Comparison of ENCODE assay signal across 22 mouse cellular contexts in the genomic region with DNA sequence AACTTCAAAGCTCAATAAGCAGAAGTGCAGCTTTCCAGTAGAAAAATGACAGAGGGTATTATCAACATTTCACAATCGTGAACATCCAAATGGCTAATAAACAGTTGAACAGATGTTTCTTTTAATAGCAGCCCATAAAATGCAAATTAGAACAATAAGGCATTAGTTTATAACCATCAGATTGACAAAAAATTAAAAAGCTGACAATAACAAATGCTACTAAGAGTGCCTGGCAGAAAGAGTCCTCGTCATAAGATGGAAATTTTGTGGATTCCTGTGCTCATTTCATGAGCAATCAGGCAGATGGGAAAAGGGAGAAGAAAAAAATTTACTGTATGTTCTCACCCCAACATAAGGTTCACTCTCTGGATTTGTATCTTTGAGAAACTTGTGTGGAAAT.
DNase-seq lines count a peak whose midpoint lies in the region; ATAC-seq and TF ChIP-seq lines count a peak whose summit lies in the region.
"Had no signal": no experiment of that assay in that cellular context is flagged by ENCODE, and none has a peak within 500 bp of the region (broad histone marks: within the 10 kb centered on the region; RNA-seq: fewer than 3 reads in every experiment).

No protein-coding gene starts in this region.

- 39% methylated on average over 2 of the region's 2 CpGs for WGBS in forebrain, embryonic 15.5 days
- WGBS in forebrain, embryonic 11.5 days, result 89% methylated on average over 2 of the region's 2 CpGs
- 40% methylated on average over 2 of the region's 2 CpGs for WGBS in forebrain, postnatal 0 days

- H3K27ac ChIP-seq in forebrain, embryonic 15.5 days (replicated peaks), result no peak overlapping the region
- H3K27ac ChIP-seq in forebrain, embryonic 11.5 days (ENCODE audit: low read depth, low read length), result no peak overlapping the region
- H3K27ac ChIP-seq in forebrain, postnatal 0 days (ENCODE audit: low read depth, low read length), result no peak overlapping the region
- H3K27ac ChIP-seq: embryonic facial prominence, embryonic 15.5 days; gastrocnemius, adult 2 months; heart, embryonic 13.5 days; hindbrain, embryonic 15.5 days had no signal

- no peak for DNase-seq in forebrain, embryonic 11.5 days (ENCODE audit: low spot score)
- peak; percentile 7 for DNase-seq in layer of hippocampus, adult 9-11 months
- no peak for DNase-seq in layer of hippocampus, adult 11-12 months (ENCODE audit: low spot score)
- peak; percentile 57 for DNase-seq in brain, embryonic 14.5 days (ENCODE audit: low read depth)
- peak; percentile 23 for DNase-seq in forebrain, postnatal 0 days
- no peak for DNase-seq in right cerebral cortex, postnatal 36 days (ENCODE audit: low spot score in 2 of 2)
- DNase-seq: adrenal gland, postnatal 14 days; cerebellum, adult 11 months; cerebellum, adult 8-10 months; cerebellum, postnatal 14 days; embryo, embryonic 11 days; gastrocnemius, adult 2 months; gastrocnemius, postnatal 25 days; heart, postnatal 36 days had no signal

- no peaks in the 10 kb centered on the region for H3K27me3 ChIP-seq in forebrain, embryonic 15.5 days
- H3K27me3 ChIP-seq in forebrain, embryonic 11.5 days (ENCODE audit: control insufficient read depth, insufficient read depth, low read length), result no peaks in the 10 kb centered on the region
- no peaks in the 10 kb centered on the region for H3K27me3 ChIP-seq in forebrain, postnatal 0 days (ENCODE audit: insufficient read depth, low read length)
- H3K27me3 ChIP-seq: CH12.LX; embryonic facial prominence, embryonic 15.5 days; heart, embryonic 13.5 days; hindbrain, embryonic 15.5 days; Patski had no signal

- no peak overlapping the region for H3K9ac ChIP-seq in forebrain, embryonic 15.5 days (replicated peaks)
- H3K9ac ChIP-seq in forebrain, embryonic 11.5 days (ENCODE audit: low read length), result no peak overlapping the region
- no peak overlapping the region for H3K9ac ChIP-seq in forebrain, postnatal 0 days
- H3K9ac ChIP-seq: embryonic facial prominence, embryonic 15.5 days; heart, embryonic 13.5 days; hindbrain, embryonic 15.5 days had no signal

- no peaks in the 10 kb centered on the region for H3K9me3 ChIP-seq in forebrain, embryonic 15.5 days
- no peaks in the 10 kb centered on the region for H3K9me3 ChIP-seq in forebrain, embryonic 11.5 days (ENCODE audit: control insufficient read depth, low read length)
- no peaks in the 10 kb centered on the region for H3K9me3 ChIP-seq in forebrain, postnatal 0 days (ENCODE audit: low read length)
- H3K9me3 ChIP-seq: embryonic facial prominence, embryonic 15.5 days; heart, embryonic 13.5 days; hindbrain, embryonic 15.5 days had no signal

- 0 out of 2 replicates have a peak, but pooled peaks have one; percentile 48 for ATAC-seq in forebrain, embryonic 15.5 days (replicated peaks)
- no peak for ATAC-seq in forebrain, embryonic 11.5 days (replicated peaks; ENCODE audit: low FRiP score)
- peak; percentile 50; the same call in 1 of the 2 replicates for ATAC-seq in forebrain, postnatal 0 days
- ATAC-seq: activated CD4-positive, CD25-positive, alpha-beta regulatory T cell, adult 4 months; Patski had no signal

- no peak for TF ChIP-seq POLR2A in brain, embryonic 14.5 days (IDR thresholded peaks at IDR 0.05; ENCODE audit: borderline replicate concordance, extremely low read depth, insufficient read depth, insufficient read length, poor library complexity, severe bottlenecking)

- TF ChIP-seq CTCF in brain, embryonic 14.5 days (IDR thresholded peaks at IDR 0.05; ENCODE audit: borderline replicate concordance, extremely low read depth, insufficient read depth, insufficient read length), result no peak
- TF ChIP-seq CTCF in forebrain, postnatal 0 days (IDR thresholded peaks at IDR 0.05; ENCODE audit: low read depth), result no peak

- no peak overlapping the region for H3K4me2 ChIP-seq in forebrain, embryonic 15.5 days (replicated peaks)
- H3K4me2 ChIP-seq in forebrain, embryonic 11.5 days (ENCODE audit: low read depth, low read length, severe bottlenecking), result no peak overlapping the region
- H3K4me2 ChIP-seq in forebrain, postnatal 0 days (ENCODE audit: low read depth), result no peak overlapping the region
- H3K4me2 ChIP-seq: embryonic facial prominence, embryonic 15.5 days; heart, embryonic 13.5 days; hindbrain, embryonic 15.5 days had no signal

- H3K36me3 ChIP-seq in forebrain, embryonic 15.5 days, result no peaks in the 10 kb centered on the region
- H3K36me3 ChIP-seq in forebrain, embryonic 11.5 days (ENCODE audit: control insufficient read depth, insufficient read depth, low read length), result no peaks in the 10 kb centered on the region
- no peaks in the 10 kb centered on the region for H3K36me3 ChIP-seq in forebrain, postnatal 0 days (ENCODE audit: insufficient read depth)
- H3K36me3 ChIP-seq: embryonic facial prominence, embryonic 15.5 days; heart, embryonic 13.5 days; hindbrain, embryonic 15.5 days had no signal

- H3K4me3 ChIP-seq in forebrain, embryonic 15.5 days, result no peak overlapping the region
- no peak overlapping the region for H3K4me3 ChIP-seq in forebrain, embryonic 11.5 days (ENCODE audit: low read depth, low read length)
- no peak overlapping the region for H3K4me3 ChIP-seq in forebrain, postnatal 0 days (ENCODE audit: low read depth, low read length)
- H3K4me3 ChIP-seq: embryonic facial prominence, embryonic 15.5 days; erythroblast, embryonic 14.5 days; gastrocnemius, adult 2 months; heart, embryonic 13.5 days; hindbrain, embryonic 15.5 days had no signal

- no peaks in the 10 kb centered on the region for H3K4me1 ChIP-seq in forebrain, embryonic 15.5 days
- no peaks in the 10 kb centered on the region for H3K4me1 ChIP-seq in forebrain, embryonic 11.5 days (replicated peaks; ENCODE audit: control insufficient read depth, insufficient read depth, low read length)
- H3K4me1 ChIP-seq in forebrain, postnatal 0 days (ENCODE audit: insufficient read depth), result no peaks in the 10 kb centered on the region
- H3K4me1 ChIP-seq: embryonic facial prominence, embryonic 15.5 days; heart, embryonic 13.5 days; hindbrain, embryonic 15.5 days had no signal

Comparison
In these comparisons a context has a peak if more than half of its experiments do, and no peak if none do; other contexts are left out.
1. DNase-seq: peak in layer of hippocampus, adult 9-11 months (single experiment), brain, embryonic 14.5 days (single experiment) and forebrain, postnatal 0 days (single experiment); none in forebrain, embryonic 11.5 days (single experiment), layer of hippocampus, adult 11-12 months (single experiment) and right cerebral cortex, postnatal 36 days (0 of 2).